Comparison of ENCODE assay signal across 11 mouse cellular contexts in genomic region chrX:151418801-151419200, GRCm38 (mm10).
"Had no signal": no experiment of that assay in that cellular context is flagged by ENCODE, and none has a peak within 500 bp of the region (broad histone marks: within the 10 kb centered on the region; RNA-seq: fewer than 3 reads in every experiment).

No protein-coding gene starts in this region.

- DNase-seq: kidney, postnatal 36 days; layer of hippocampus, adult 9-11 months; layer of hippocampus, postnatal 36 days; liver; liver, embryonic 13.5 days; liver, postnatal 0 days; lung, postnatal 14 days; retina, postnatal 1 day; right cerebral cortex, postnatal 14 days; thymus, adult 2 months; thymus, postnatal 25 days had no signal
